Mouse (Mus musculus): ENCODE data around the gene Slc12a1. TPM values are rescaled to one million over a fixed set of nuclear protein-coding genes. Genes with fewer than 3 reads are reported as not detected.
"Not testable (repeated sequence)": the region's sequence is repeated elsewhere in the genome, so short reads cannot be mapped to it uniquely, and the experiment has no call there.

Slc12a1 gene
- under 1 TPM in 1 of 2 experiments, not detected in 1; 0.17 TPM for total RNA-seq (2021)

- no peak for DNase-seq
Measured at GRCm38 (mm10) chr2:125152388-125152787, at the start of gene Slc12a1. TSS of gene Slc12a1 (plus strand) at chr2:125152505.

- DNase-seq: not testable (repeated sequence)
Measured at GRCm38 (mm10) chr2:125104491-125104890, 47.8 kb upstream of the Slc12a1 start.

- not testable (repeated sequence) for DNase-seq
Measured at GRCm38 (mm10) chr2:125106536-125106935, 45.8 kb upstream of the Slc12a1 start.

GRCm38 (mm10) chr2:125119381-125120110 lies 32.8 kb upstream of the Slc12a1 start:
- DNase-seq: peak; percentile 57 to 64

- no peak for DNase-seq
Measured at GRCm38 (mm10) chr2:125122288-125122623, 30.0 kb upstream of the Slc12a1 start.

- DNase-seq: peak; percentile 63 to 72
Measured at GRCm38 (mm10) chr2:125122624-125123476, 29.5 kb upstream of the Slc12a1 start.

GRCm38 (mm10) chr2:125123477-125123852 lies 28.8 kb upstream of the Slc12a1 start, which contains the start of gene Myef2:
TSS of gene Myef2 (minus strand) at chr2:125123661.
- peak in 1 of 2 experiments; percentile 77 for DNase-seq

GRCm38 (mm10) chr2:125125824-125126223 lies 26.5 kb upstream of the Slc12a1 start:
- no peak for DNase-seq

- no peak for DNase-seq
Measured at GRCm38 (mm10) chr2:125126792-125127191, 25.5 kb upstream of the Slc12a1 start.

GRCm38 (mm10) chr2:125134113-125134512 lies 18.2 kb upstream of the Slc12a1 start:
- no peak for DNase-seq

- peak; percentile 57 to 60 for DNase-seq
Measured at GRCm38 (mm10) chr2:125135903-125136811, 16.1 kb upstream of the Slc12a1 start, which contains the start of gene Ctxn2. TSS of gene Ctxn2 (plus strand) at chr2:125136692.

GRCm38 (mm10) chr2:125136846-125137245 lies 15.5 kb upstream of the Slc12a1 start:
- no peak for DNase-seq

GRCm38 (mm10) chr2:125142336-125142735 lies 10.0 kb upstream of the Slc12a1 start:
- DNase-seq: no peak

GRCm38 (mm10) chr2:125154294-125154693 lies 2.0 kb downstream of the Slc12a1 start:
- no peak for DNase-seq

GRCm38 (mm10) chr2:125155504-125155903 lies 3.2 kb downstream of the Slc12a1 start:
- no peak for DNase-seq

GRCm38 (mm10) chr2:125162012-125162470 lies 9.7 kb downstream of the Slc12a1 start:
- no peak for DNase-seq

GRCm38 (mm10) chr2:125178225-125178798 lies 26.0 kb downstream of the Slc12a1 start:
- peak; percentile 15 to 42 for DNase-seq

- DNase-seq: no peak
Measured at GRCm38 (mm10) chr2:125187904-125188303, 35.6 kb downstream of the Slc12a1 start.

GRCm38 (mm10) chr2:125189197-125189596 lies 36.9 kb downstream of the Slc12a1 start:
- peak in 1 of 2 experiments; percentile 51 for DNase-seq

GRCm38 (mm10) chr2:125192905-125193304 lies 40.6 kb downstream of the Slc12a1 start:
- no peak for DNase-seq

- DNase-seq: peak in 1 of 2 experiments; percentile 13
Measured at GRCm38 (mm10) chr2:125196771-125197170, 44.5 kb downstream of the Slc12a1 start.
